Mouse (Mus musculus): ENCODE results near the gene Fbxw11. TPM values are rescaled to one million over a fixed set of nuclear protein-coding genes. Genes with fewer than 3 reads are reported as not detected.

Gene Fbxw11
- polyA plus RNA-seq, 1 experiment from 2014 or later, result 68.7 TPM

- peak; percentile 34; the same call in 1 of the 2 replicates for ATAC-seq (ENCODE audit: insufficient number of reproducible peaks, insufficient read depth, low FRiP score, low TSS enrichment, low read depth)
- no peaks in the 10 kb centered on the region for H3K9me3 ChIP-seq
- no peaks in the 10 kb centered on the region for H3K36me3 ChIP-seq
- H3K27me3 ChIP-seq, result no peaks in the 10 kb centered on the region
- peak overlapping the region; percentile 99 for H3K27ac ChIP-seq
- peak overlapping the region; percentile 99 for H3K9ac ChIP-seq
- under 1% methylated on average over 53 of the region's 54 CpGs for WGBS
- H3K4me1 ChIP-seq, result peaks cover 44% of the 10 kb centered on the region
- peak overlapping the region; percentile 95 for H3K4me3 ChIP-seq
- peak overlapping the region; percentile 73 for H3K4me2 ChIP-seq
Measured at GRCm38 (mm10) chr11:32642899-32643886, 669 bp downstream of the Fbxw11 start.

GRCm38 (mm10) chr11:32644010-32644409 lies 1.5 kb downstream of the Fbxw11 start:
- Histone ChIP-seq H3K36me3 (no peaks in the 10 kb centered on the region), H3K4me3 (peak overlapping the region; percentile 95), H3K4me2 (peak overlapping the region; percentile 73), H3K4me1 (peaks cover 40% of the 10 kb centered on the region), H3K27me3 (no peaks in the 10 kb centered on the region), H3K9ac (peak overlapping the region; percentile 99), H3K9me3 (no peaks in the 10 kb centered on the region), H3K27ac (peak overlapping the region; percentile 99; the same call in 1 of the 2 replicates)
- no peak for ATAC-seq (ENCODE audit: insufficient number of reproducible peaks, insufficient read depth, low FRiP score, low TSS enrichment, low read depth)
- WGBS, result 48% methylated on average over 3 of the region's 3 CpGs

- 89% methylated on average over 2 of the region's 2 CpGs for WGBS
- ATAC-seq (ENCODE audit: insufficient number of reproducible peaks, insufficient read depth, low FRiP score, low TSS enrichment, low read depth), result no peak
- Histone ChIP-seq H3K4me1 (peaks cover 32% of the 10 kb centered on the region), H3K9ac (no peak overlapping the region), H3K9me3 (no peaks in the 10 kb centered on the region), H3K27ac (no peak overlapping the region), H3K36me3 (no peaks in the 10 kb centered on the region), H3K27me3 (no peaks in the 10 kb centered on the region), H3K4me3 (no peak overlapping the region), H3K4me2 (no peak overlapping the region)
Measured at GRCm38 (mm10) chr11:32647265-32647664, 4.7 kb downstream of the Fbxw11 start.

GRCm38 (mm10) chr11:32650236-32650749 lies 7.8 kb downstream of the Fbxw11 start:
- no peaks in the 10 kb centered on the region for H3K9me3 ChIP-seq
- H3K27me3 ChIP-seq, result no peaks in the 10 kb centered on the region
- no peak overlapping the region for H3K9ac ChIP-seq
- H3K4me1 ChIP-seq, result peaks cover 25% of the 10 kb centered on the region; the same call in 1 of the 2 replicates
- no peak for ATAC-seq (ENCODE audit: insufficient number of reproducible peaks, insufficient read depth, low FRiP score, low TSS enrichment, low read depth)
- H3K4me2 ChIP-seq, result no peak overlapping the region
- no peak overlapping the region for H3K4me3 ChIP-seq
- H3K36me3 ChIP-seq, result no peaks in the 10 kb centered on the region
- H3K27ac ChIP-seq, result no peak overlapping the region

GRCm38 (mm10) chr11:32650893-32651590 lies 8.5 kb downstream of the Fbxw11 start:
- Histone ChIP-seq H3K9me3 (no peaks in the 10 kb centered on the region), H3K4me2 (no peak overlapping the region), H3K36me3 (no peaks in the 10 kb centered on the region), H3K27ac (no peak overlapping the region; the same call in 1 of the 2 replicates), H3K9ac (no peak overlapping the region), H3K4me1 (peaks cover 25% of the 10 kb centered on the region; the same call in 1 of the 2 replicates), H3K4me3 (no peak overlapping the region), H3K27me3 (no peaks in the 10 kb centered on the region)
- ATAC-seq (ENCODE audit: insufficient number of reproducible peaks, insufficient read depth, low FRiP score, low TSS enrichment, low read depth), result no peak
- WGBS, result 88% methylated on average over 7 of the region's 7 CpGs

- Histone ChIP-seq H3K9me3 (no peaks in the 10 kb centered on the region), H3K36me3 (no peaks in the 10 kb centered on the region), H3K27ac (no peak overlapping the region), H3K4me3 (no peak overlapping the region), H3K4me1 (peaks cover 21% of the 10 kb centered on the region; the same call in 1 of the 2 replicates), H3K4me2 (no peak overlapping the region), H3K9ac (no peak overlapping the region), H3K27me3 (no peaks in the 10 kb centered on the region)
- WGBS, result 84% methylated on average over 1 of the region's 1 CpGs
- ATAC-seq (ENCODE audit: insufficient number of reproducible peaks, insufficient read depth, low FRiP score, low TSS enrichment, low read depth), result no peak
Measured at GRCm38 (mm10) chr11:32651723-32652122, 9.2 kb downstream of the Fbxw11 start.

- Histone ChIP-seq H3K4me3 (no peak overlapping the region), H3K4me1 (peaks cover 11% of the 10 kb centered on the region), H3K36me3 (no peaks in the 10 kb centered on the region), H3K27me3 (no peaks in the 10 kb centered on the region), H3K9ac (no peak overlapping the region), H3K4me2 (no peak overlapping the region), H3K9me3 (no peaks in the 10 kb centered on the region), H3K27ac (no peak overlapping the region)
- 90% methylated on average over 1 of the region's 1 CpGs for WGBS
- ATAC-seq (ENCODE audit: insufficient number of reproducible peaks, insufficient read depth, low FRiP score, low TSS enrichment, low read depth), result no peak
Measured at GRCm38 (mm10) chr11:32662082-32662656, 19.6 kb downstream of the Fbxw11 start.

- Histone ChIP-seq H3K27me3 (no peaks in the 10 kb centered on the region), H3K27ac (no peak overlapping the region), H3K36me3 (no peaks in the 10 kb centered on the region), H3K9me3 (no peaks in the 10 kb centered on the region), H3K4me1 (peaks cover 24% of the 10 kb centered on the region), H3K4me2 (no peak overlapping the region), H3K4me3 (no peak overlapping the region), H3K9ac (no peak overlapping the region)
- WGBS, result 85% methylated on average over 3 of the region's 3 CpGs
- ATAC-seq (ENCODE audit: insufficient number of reproducible peaks, insufficient read depth, low FRiP score, low TSS enrichment, low read depth), result no peak
Measured at GRCm38 (mm10) chr11:32665639-32666038, 23.1 kb downstream of the Fbxw11 start.

GRCm38 (mm10) chr11:32666983-32667382 lies 24.5 kb downstream of the Fbxw11 start:
- no peaks in the 10 kb centered on the region for H3K27me3 ChIP-seq
- no peak overlapping the region for H3K9ac ChIP-seq
- H3K4me1 ChIP-seq, result peaks cover 24% of the 10 kb centered on the region
- no peaks in the 10 kb centered on the region for H3K36me3 ChIP-seq
- no peaks in the 10 kb centered on the region for H3K9me3 ChIP-seq
- H3K4me3 ChIP-seq, result no peak overlapping the region
- no peak overlapping the region for H3K4me2 ChIP-seq
- H3K27ac ChIP-seq, result no peak overlapping the region
- ATAC-seq (ENCODE audit: insufficient number of reproducible peaks, insufficient read depth, low FRiP score, low TSS enrichment, low read depth), result no peak

GRCm38 (mm10) chr11:32671480-32671879 lies 29.0 kb downstream of the Fbxw11 start:
- H3K27me3 ChIP-seq, result no peaks in the 10 kb centered on the region
- H3K9me3 ChIP-seq, result no peaks in the 10 kb centered on the region
- peaks cover 16% of the 10 kb centered on the region for H3K4me1 ChIP-seq
- H3K4me2 ChIP-seq, result no peak overlapping the region
- H3K9ac ChIP-seq, result no peak overlapping the region
- H3K27ac ChIP-seq, result no peak overlapping the region
- 80% methylated on average over 4 of the region's 4 CpGs for WGBS
- H3K36me3 ChIP-seq, result no peaks in the 10 kb centered on the region
- no peak overlapping the region for H3K4me3 ChIP-seq
- no peak for ATAC-seq (ENCODE audit: insufficient number of reproducible peaks, insufficient read depth, low FRiP score, low TSS enrichment, low read depth)

- no peak overlapping the region for H3K4me3 ChIP-seq
- no peaks in the 10 kb centered on the region for H3K36me3 ChIP-seq
- H3K9me3 ChIP-seq, result no peaks in the 10 kb centered on the region
- no peak overlapping the region; the same call in 1 of the 2 replicates for H3K27ac ChIP-seq
- no peak for ATAC-seq (ENCODE audit: insufficient number of reproducible peaks, insufficient read depth, low FRiP score, low TSS enrichment, low read depth)
- H3K9ac ChIP-seq, result no peak overlapping the region
- peaks cover 14% of the 10 kb centered on the region for H3K4me1 ChIP-seq
- no peaks in the 10 kb centered on the region for H3K27me3 ChIP-seq
- no peak overlapping the region for H3K4me2 ChIP-seq
- 72% methylated on average over 3 of the region's 3 CpGs for WGBS
Measured at GRCm38 (mm10) chr11:32676777-32677176, 34.3 kb downstream of the Fbxw11 start.
